ENCODE assay signal across 17 mouse cellular contexts in the genomic region with DNA sequence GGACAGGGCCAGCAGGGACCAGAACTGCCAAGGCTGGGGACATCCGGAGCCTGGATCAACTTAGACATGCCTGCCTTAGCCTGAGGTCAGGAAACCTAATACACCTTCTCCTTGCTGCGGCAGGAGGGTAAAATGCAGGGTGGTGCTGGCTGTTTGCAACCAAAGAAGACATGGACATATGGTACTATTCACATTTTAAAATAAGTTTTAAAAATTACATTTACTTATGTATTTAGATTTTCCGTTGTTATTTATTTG. TPM values are rescaled to one million over a fixed set of nuclear protein-coding genes. Genes with fewer than 3 reads are reported as not detected.
"Had no signal": no experiment of that assay in that cellular context is flagged by ENCODE, and none has a peak within 500 bp of the region (broad histone marks: within the 10 kb centered on the region; RNA-seq: fewer than 3 reads in every experiment).

No protein-coding gene starts in this region.

- H3K4me3 ChIP-seq: layer of hippocampus, adult 2 months; left cerebral cortex, adult 2 months; limb, embryonic 10.5 days; megakaryocyte, embryonic 14.5 days; neural tube, embryonic 13.5 days; stomach, embryonic 15.5 days had no signal

- DNase-seq: kidney, adult 2 months; kidney, postnatal 25 days; lung, embryonic 14.5 days; retina, postnatal 1 day; right cerebral cortex, postnatal 4 days; thymus, adult 2 months; thymus, postnatal 25 days had no signal

- H3K9me3 ChIP-seq: limb, embryonic 10.5 days; megakaryocyte, embryonic 14.5 days; neural tube, embryonic 13.5 days; stomach, embryonic 15.5 days had no signal

- H3K27me3 ChIP-seq: neural tube, embryonic 13.5 days had no signal

- H3K36me3 ChIP-seq: limb, embryonic 10.5 days; neural tube, embryonic 13.5 days; stomach, embryonic 15.5 days had no signal

- ATAC-seq: midbrain, embryonic 16.5 days had no signal

- H3K4me1 ChIP-seq: limb, embryonic 10.5 days; stomach, embryonic 15.5 days had no signal

- H3K4me2 ChIP-seq: lung, embryonic 14.5 days; midbrain, embryonic 11.5 days; neural tube, embryonic 13.5 days; stomach, embryonic 15.5 days had no signal

- H3K9ac ChIP-seq: liver, embryonic 14.5 days; lung, embryonic 14.5 days; neural tube, embryonic 13.5 days; stomach, embryonic 15.5 days had no signal

- H3K27ac ChIP-seq: layer of hippocampus, adult 2 months; left cerebral cortex, adult 2 months; limb, embryonic 10.5 days; liver, embryonic 14.5 days; macrophage; neural tube, embryonic 13.5 days; stomach, embryonic 15.5 days had no signal

RNA-seq across cellular contexts. Expression of gene Spns3, which starts 32.1 kb away (rescaled TPM):
- polyA plus RNA-seq: lung, embryonic 14.5 days; macrophage; midbrain, embryonic 11.5 days; midbrain, embryonic 16.5 days had no signal
